Comparison of ENCODE assay signal across 27 mouse cellular contexts in genomic region chr6:148097039-148097438, GRCm38 (mm10). TPM values are rescaled to one million over a fixed set of nuclear protein-coding genes. Genes with fewer than 3 reads are reported as not detected.
"Had no signal": no experiment of that assay in that cellular context is flagged by ENCODE, and none has a peak within 500 bp of the region (broad histone marks: within the 10 kb centered on the region; RNA-seq: fewer than 3 reads in every experiment).

No protein-coding gene starts in this region.

- H3K27ac ChIP-seq: heart, adult 2 months; heart, embryonic 13.5 days; heart, embryonic 15.5 days; hindbrain, embryonic 13.5 days; hindbrain, embryonic 15.5 days; hindbrain, postnatal 0 days; kidney, embryonic 15.5 days; kidney, postnatal 0 days; layer of hippocampus, adult 2 months; limb, embryonic 10.5 days; limb, embryonic 12.5 days; liver, embryonic 13.5 days; liver, embryonic 15.5 days had no signal

- H3K27me3 ChIP-seq: heart, embryonic 13.5 days; heart, embryonic 15.5 days; hindbrain, embryonic 13.5 days; hindbrain, embryonic 15.5 days; kidney, embryonic 15.5 days; limb, embryonic 12.5 days; liver, embryonic 13.5 days; liver, embryonic 15.5 days had no signal

- H3K4me3 ChIP-seq: heart, adult 2 months; heart, embryonic 13.5 days; heart, embryonic 15.5 days; hindbrain, embryonic 13.5 days; hindbrain, embryonic 15.5 days; kidney, embryonic 15.5 days; layer of hippocampus, adult 2 months; limb, embryonic 10.5 days; limb, embryonic 12.5 days; liver, embryonic 13.5 days; liver, embryonic 15.5 days had no signal

- ATAC-seq: hindbrain, postnatal 0 days; intestine, embryonic 16.5 days had no signal

- H3K4me1 ChIP-seq: heart, embryonic 13.5 days; heart, embryonic 15.5 days; hindbrain, embryonic 13.5 days; hindbrain, embryonic 15.5 days; kidney, embryonic 15.5 days; limb, embryonic 10.5 days; limb, embryonic 12.5 days; liver, embryonic 13.5 days; liver, embryonic 15.5 days had no signal

- DNase-seq: gastrocnemius, postnatal 14 days; gastrocnemius, postnatal 36 days; heart, adult 11 months; heart, adult 2 months; heart, postnatal 14 days; heart, postnatal 36 days; kidney, adult 11 months; kidney, adult 2 months; kidney, adult 9 months; kidney, postnatal 25 days; kidney, postnatal 4 days; liver; liver, embryonic 13.5 days had no signal

RNA-seq across cellular contexts. Expression of gene Far2, which starts 50.0 kb away (rescaled TPM):
- total RNA-seq: gastrocnemius, adult 18-20 months; gastrocnemius, adult 8-10 months; gastrocnemius, postnatal 36 days; heart, adult 2 months; heart, postnatal 36 days had no signal
- polyA plus RNA-seq: heart, adult 2 months had no signal
